Mouse (Mus musculus) limb, embryonic 11.5 days (tissue): ENCODE data around the gene Ypel2. TPM values are rescaled to one million over a fixed set of nuclear protein-coding genes. Genes with fewer than 3 reads are reported as not detected.

Source experiments
- ATAC-seq: fragments of 200-750 bp; cut with Nextera tagmentation; 2 replicates; pipeline ENCODE4 v1.8.0; 2017; ENCODE audit warnings: low read depth; ENCODE audit not compliant: insufficient number of reproducible peaks, low FRiP score, low TSS enrichment
- DNase-seq: peaks from one replicate; pipeline ENCODE4 v3.0.0-alpha.2; 2015; ENCODE audit warnings: low spot score
- H3K27ac ChIP-seq: fragments of 300-500 bp; sonication (generic); replicated peaks from 2 replicates; pipeline ENCODE4 v1.5.1; 2014; ENCODE audit warnings: low read depth, mild to moderate bottlenecking, low read length
- H3K27me3 ChIP-seq: fragments of 300-500 bp; sonication (generic); 2 replicates; pipeline ENCODE4 v1.6.1; 2014; ENCODE audit warnings: mild to moderate bottlenecking, low read length, mixed read lengths; ENCODE audit not compliant: control insufficient read depth, insufficient read depth
- H3K36me3 ChIP-seq: fragments of 300-500 bp; sonication (generic); 2 replicates; pipeline ENCODE4 v1.6.1; 2014; ENCODE audit warnings: mild to moderate bottlenecking, low read length, moderate library complexity, mixed read lengths; ENCODE audit not compliant: control insufficient read depth, insufficient read depth
- H3K4me1 ChIP-seq: fragments of 300-500 bp; sonication (generic); 2 replicates; pipeline ENCODE4 v1.6.1; 2014; ENCODE audit warnings: low read length, mixed read lengths; ENCODE audit not compliant: control insufficient read depth, insufficient read depth
- H3K4me2 ChIP-seq: fragments of 300-500 bp; sonication (generic); 2 replicates; pipeline ENCODE4 v1.6.1; 2014; ENCODE audit warnings: low read depth, mild to moderate bottlenecking, moderate library complexity; ENCODE audit not compliant: severe bottlenecking
- H3K4me3 ChIP-seq: fragments of 300-500 bp; sonication (generic); 2 replicates; pipeline ENCODE4 v1.5.1; 2014; ENCODE audit warnings: low read depth, low read length
- H3K9ac ChIP-seq: fragments of 300-500 bp; sonication (generic); 2 replicates; pipeline ENCODE4 v1.6.1; 2014; ENCODE audit warnings: mild to moderate bottlenecking, low read length
- H3K9me3 ChIP-seq: fragments of 300-500 bp; sonication (generic); 2 replicates; pipeline ENCODE4 v1.6.1; 2016; ENCODE audit warnings: low read length; ENCODE audit not compliant: control insufficient read depth
- WGBS: fragments of 180-500 bp; shearing (Covaris S2); extraction: QIAGEN DNeasy Blood & Tissue Kit; methylation state at CpG from one replicate; pipeline ENCODE4 v1.1.7; 2014; 5-methylcytosine and 5-hydroxymethylcytosine counted together
- polyA plus RNA-seq: library from polyadenylated mRNA; unstranded; fragments of >200 nt; fragmentation: Nextera tagmentation; extraction: Ambion mirVana; gene quantifications from 2 replicates; pipeline ENCODE4 v1.2.1, GENCODE M21; 2014

The Ypel2 gene
- polyA plus RNA-seq, 1 experiment from 2014 or later, result 7.0 TPM

DNA sequence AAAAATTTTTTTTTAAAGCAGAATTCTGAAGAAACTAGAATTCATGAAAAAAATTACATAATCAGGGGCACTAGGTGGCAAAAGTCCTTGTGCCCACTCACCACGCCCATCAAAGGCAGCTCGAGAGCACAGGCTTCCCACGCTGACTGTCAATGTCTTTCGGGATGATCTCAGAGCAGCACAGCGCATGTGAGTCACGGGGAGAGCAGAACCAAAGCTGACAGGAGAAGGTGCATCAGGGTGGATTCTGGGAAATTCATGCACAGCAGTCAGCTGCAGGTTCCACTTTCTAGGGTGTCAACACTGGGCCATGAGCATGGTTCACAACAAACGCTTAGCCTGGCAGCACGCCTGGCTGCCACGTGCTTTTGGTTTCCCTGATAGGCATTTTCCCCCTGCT is 79.2 kb downstream of the Ypel2 start:
- no peak overlapping the region for H3K27ac ChIP-seq
- WGBS, result 87% methylated on average over 9 of the region's 9 CpGs
- H3K4me3 ChIP-seq, result no peak overlapping the region
- no peaks in the 10 kb centered on the region for H3K27me3 ChIP-seq
- H3K4me1 ChIP-seq, result 0 out of 2 replicates have a peak, but pooled peaks cover 3% of the 10 kb centered on the region
- no peak overlapping the region for H3K4me2 ChIP-seq
- DNase-seq (no peak), ATAC-seq (no peak)
- no peaks in the 10 kb centered on the region for H3K36me3 ChIP-seq
- no peak overlapping the region for H3K9ac ChIP-seq
- no peaks in the 10 kb centered on the region for H3K9me3 ChIP-seq

DNA sequence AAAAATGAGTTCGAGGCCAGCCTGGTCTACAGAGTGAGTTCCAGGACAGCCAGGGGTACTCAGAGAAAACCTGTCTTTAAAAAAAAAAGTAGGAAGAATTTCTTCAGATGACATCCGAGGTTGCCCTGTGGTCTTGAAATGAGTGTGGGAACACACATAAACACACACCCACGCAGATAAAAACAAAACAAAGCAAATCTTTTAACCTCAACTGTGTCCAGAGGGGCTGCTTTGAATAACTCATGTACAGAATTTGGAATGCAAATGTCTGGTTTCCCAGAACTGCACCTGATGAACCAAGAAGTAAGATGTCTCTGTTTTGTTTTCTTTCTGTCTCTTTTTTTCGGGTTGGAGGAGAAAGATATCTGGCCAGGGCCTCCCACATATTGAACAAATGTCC is 83.3 kb downstream of the Ypel2 start:
- Histone ChIP-seq H3K9ac (no peak overlapping the region), H3K36me3 (no peaks in the 10 kb centered on the region), H3K4me3 (no peak overlapping the region), H3K4me1 (0 out of 2 replicates have a peak, but pooled peaks cover 3% of the 10 kb centered on the region), H3K4me2 (no peak overlapping the region), H3K27me3 (no peaks in the 10 kb centered on the region), H3K27ac (no peak overlapping the region), H3K9me3 (no peaks in the 10 kb centered on the region)
- no peak for ATAC-seq
- 86% methylated on average over 4 of the region's 4 CpGs for WGBS
- DNase-seq, result no peak

DNA sequence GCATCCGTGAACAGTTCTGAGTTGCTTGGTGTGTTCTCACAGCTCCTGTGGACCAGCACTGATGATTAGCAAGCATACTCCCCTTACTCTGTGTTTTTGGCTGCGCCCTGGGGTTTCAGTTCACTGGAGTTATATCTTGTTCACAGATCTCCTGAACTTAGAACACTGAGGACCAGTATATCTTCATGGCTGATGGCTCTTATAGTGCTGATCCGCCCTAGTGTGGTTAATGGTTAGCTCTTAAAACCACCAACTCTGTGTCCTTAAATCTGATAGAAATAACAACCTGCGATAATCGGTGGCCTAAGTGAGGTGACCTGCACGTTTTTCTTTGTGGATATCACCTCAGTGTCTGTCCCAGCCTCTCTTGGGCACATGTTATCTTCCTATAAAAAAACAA is 84.5 kb downstream of the Ypel2 start:
- 87% methylated on average over 6 of the region's 6 CpGs for WGBS
- Histone ChIP-seq H3K36me3 (no peaks in the 10 kb centered on the region), H3K4me1 (no peaks in the 10 kb centered on the region), H3K4me2 (no peak overlapping the region), H3K9ac (no peak overlapping the region), H3K27ac (no peak overlapping the region), H3K27me3 (no peaks in the 10 kb centered on the region), H3K4me3 (no peak overlapping the region), H3K9me3 (no peaks in the 10 kb centered on the region)
- DNase-seq, result no peak
- no peak for ATAC-seq

DNA sequence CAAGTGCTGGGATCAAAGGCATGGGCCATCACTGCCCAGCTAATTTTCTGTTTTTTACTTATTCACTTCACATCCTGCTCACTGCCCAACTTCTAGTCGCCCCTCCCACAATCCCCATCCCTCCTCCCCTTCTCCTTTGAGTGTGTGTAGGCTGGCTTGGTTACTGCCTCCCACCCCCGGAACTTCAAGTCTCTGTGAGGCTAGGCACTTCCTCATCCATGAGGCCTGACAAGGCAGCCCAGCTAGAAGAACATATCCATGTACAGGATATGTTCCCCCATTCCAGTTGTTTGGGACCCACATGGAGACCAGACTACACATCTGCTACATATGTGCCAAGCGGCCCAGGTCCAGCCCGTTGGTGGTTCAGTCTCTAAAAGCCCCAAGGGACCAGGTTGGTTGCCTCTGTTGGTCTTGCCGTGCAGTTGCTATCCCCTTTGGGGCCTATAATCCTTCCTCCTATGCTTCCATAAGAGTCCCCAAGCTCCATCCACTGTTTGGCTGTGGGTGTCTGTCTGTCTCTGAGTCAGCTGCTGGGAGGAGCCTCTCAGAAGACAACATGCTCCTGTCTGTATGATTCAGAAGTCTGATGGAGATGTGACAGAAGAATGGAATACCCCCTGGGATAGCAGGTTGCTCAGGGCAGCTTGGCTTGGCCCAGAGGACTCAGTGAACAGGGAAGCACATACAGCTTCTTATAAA is 85.5 kb downstream of the Ypel2 start:
- WGBS, result 83% methylated on average over 5 of the region's 5 CpGs
- Histone ChIP-seq H3K4me1 (no peaks in the 10 kb centered on the region), H3K36me3 (no peaks in the 10 kb centered on the region), H3K9ac (no peak overlapping the region), H3K4me3 (no peak overlapping the region), H3K9me3 (no peaks in the 10 kb centered on the region), H3K4me2 (no peak overlapping the region), H3K27ac (no peak overlapping the region), H3K27me3 (no peaks in the 10 kb centered on the region)
- no peak for DNase-seq
- no peak for ATAC-seq

DNA sequence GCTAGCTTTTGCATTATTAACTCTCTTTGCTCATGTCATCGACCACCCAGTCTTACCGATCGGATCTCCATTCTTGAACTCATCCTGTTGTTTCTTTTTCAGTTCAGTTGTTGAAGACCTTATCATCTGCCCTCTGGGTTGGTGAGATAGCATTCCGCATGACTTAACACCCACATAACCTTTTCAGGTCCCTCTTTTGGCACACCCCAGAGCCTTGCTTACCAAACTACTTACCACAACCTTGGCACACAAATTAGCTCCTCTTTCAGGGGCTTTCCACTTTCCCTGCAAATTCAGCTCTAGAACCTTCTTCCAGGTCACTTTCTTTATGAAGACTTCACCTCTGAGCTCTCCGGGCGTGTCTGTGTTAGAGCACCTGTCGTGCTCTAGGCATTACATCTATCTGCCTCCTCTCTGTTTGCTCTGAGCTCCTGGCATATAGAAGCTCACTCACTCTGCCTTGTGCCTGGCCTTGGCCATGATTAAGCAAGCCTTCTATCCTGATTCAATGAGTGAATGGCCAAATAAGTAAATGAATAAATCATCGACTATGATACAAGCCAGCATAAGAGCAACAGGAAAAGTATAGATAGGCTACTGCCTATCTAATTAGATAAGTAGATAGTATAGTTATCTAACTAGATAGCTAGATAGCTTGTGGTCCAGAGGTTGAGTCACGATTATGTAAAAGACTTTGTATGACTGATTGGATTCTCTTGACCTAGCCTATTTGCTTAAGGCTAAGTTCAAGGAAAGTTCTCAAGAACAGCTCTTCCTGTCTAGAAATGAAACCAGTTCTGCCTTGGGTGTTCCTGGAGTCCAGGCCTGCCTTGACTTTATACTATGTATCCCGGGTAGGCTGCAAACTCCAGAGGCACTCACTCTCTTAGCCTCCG is 86.5 kb downstream of the Ypel2 start:
- no peaks in the 10 kb centered on the region for H3K9me3 ChIP-seq
- no peaks in the 10 kb centered on the region for H3K27me3 ChIP-seq
- H3K9ac ChIP-seq, result no peak overlapping the region
- 93% methylated on average over 11 of the region's 11 CpGs for WGBS
- no peak overlapping the region for H3K4me2 ChIP-seq
- H3K4me3 ChIP-seq, result no peak overlapping the region
- ATAC-seq (no peak), DNase-seq (no peak)
- no peak overlapping the region for H3K27ac ChIP-seq
- no peaks in the 10 kb centered on the region for H3K4me1 ChIP-seq
- H3K36me3 ChIP-seq, result no peaks in the 10 kb centered on the region

DNA sequence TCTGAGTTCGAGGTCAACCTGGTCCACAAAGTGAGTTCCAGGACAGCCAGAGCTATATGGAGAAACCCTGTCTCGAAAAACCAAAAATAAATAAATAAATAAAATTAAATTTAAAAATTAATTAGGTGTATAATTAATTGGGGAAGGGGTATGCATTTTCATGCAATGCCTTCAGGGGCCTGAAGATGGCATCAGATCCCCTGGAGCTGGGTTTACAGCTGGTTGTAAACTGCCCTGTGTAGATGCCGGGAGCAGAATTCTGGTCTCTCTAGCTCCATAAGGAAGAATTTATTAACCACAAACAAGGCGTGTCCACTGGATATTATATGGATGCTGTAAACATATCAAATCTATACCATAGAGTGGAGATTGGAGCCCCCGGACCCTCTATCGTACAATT is 87.2 kb downstream of the Ypel2 start:
- Histone ChIP-seq H3K4me2 (no peak overlapping the region), H3K4me1 (no peaks in the 10 kb centered on the region), H3K9me3 (no peaks in the 10 kb centered on the region), H3K27me3 (no peaks in the 10 kb centered on the region), H3K4me3 (no peak overlapping the region), H3K9ac (no peak overlapping the region), H3K36me3 (no peaks in the 10 kb centered on the region), H3K27ac (no peak overlapping the region)
- no peak for ATAC-seq
- 85% methylated on average over 6 of the region's 6 CpGs for WGBS
- DNase-seq, result no peak

DNA sequence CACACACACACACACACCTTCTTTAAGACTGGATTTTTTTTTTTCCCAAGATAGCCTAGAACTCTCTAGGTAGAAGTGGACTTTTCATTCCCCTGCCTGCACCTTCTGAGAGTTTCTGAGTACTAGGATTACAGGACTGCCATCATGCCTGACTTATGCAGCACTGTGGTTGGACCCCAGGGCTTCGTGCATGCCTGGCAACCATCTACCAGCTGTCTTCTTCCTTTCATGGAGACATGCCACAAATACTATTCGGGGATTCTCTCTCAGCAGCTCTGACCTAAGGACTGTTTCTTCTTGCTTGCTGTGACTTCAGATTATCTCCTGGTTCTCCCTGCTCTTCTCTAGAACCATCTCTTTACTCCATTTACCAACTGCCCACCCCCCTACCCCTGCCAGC is 88.2 kb downstream of the Ypel2 start:
- H3K9ac ChIP-seq, result no peak overlapping the region
- ATAC-seq (no peak), DNase-seq (no peak)
- H3K27ac ChIP-seq, result no peak overlapping the region
- no peaks in the 10 kb centered on the region for H3K4me1 ChIP-seq
- H3K4me3 ChIP-seq, result no peak overlapping the region
- H3K9me3 ChIP-seq, result no peaks in the 10 kb centered on the region
- H3K4me2 ChIP-seq, result no peak overlapping the region
- no peaks in the 10 kb centered on the region for H3K27me3 ChIP-seq
- 89% methylated on average over 2 of the region's 2 CpGs for WGBS
- H3K36me3 ChIP-seq, result no peaks in the 10 kb centered on the region

DNA sequence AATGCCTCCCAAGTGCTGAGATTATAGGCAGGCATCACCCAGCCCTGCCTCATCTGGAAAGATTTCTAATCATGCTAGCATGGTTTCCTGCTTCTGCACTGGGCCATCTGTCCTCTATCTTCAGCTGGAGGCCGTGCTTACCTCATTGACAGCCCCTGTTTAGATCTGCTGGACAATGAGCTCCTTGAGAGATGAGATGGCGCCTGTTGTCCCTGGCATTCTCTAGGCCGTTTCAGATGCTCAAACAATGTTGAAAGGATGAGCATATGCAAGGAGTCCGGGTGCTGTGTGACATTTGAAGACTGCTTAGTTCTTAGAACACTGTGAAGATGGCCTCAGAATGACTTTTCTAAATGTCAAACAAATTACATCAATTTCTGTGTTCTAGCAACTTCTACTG is 88.8 kb downstream of the Ypel2 start:
- no peak overlapping the region for H3K9ac ChIP-seq
- WGBS, result 80% methylated on average over 4 of the region's 4 CpGs
- H3K4me1 ChIP-seq, result no peaks in the 10 kb centered on the region
- no peak for DNase-seq
- H3K27me3 ChIP-seq, result no peaks in the 10 kb centered on the region
- H3K4me3 ChIP-seq, result no peak overlapping the region
- no peak overlapping the region for H3K4me2 ChIP-seq
- no peak for ATAC-seq
- H3K36me3 ChIP-seq, result no peaks in the 10 kb centered on the region
- no peak overlapping the region for H3K27ac ChIP-seq
- H3K9me3 ChIP-seq, result no peaks in the 10 kb centered on the region
